Mouse (Mus musculus): ENCODE results near the gene Cop1.

DNA sequence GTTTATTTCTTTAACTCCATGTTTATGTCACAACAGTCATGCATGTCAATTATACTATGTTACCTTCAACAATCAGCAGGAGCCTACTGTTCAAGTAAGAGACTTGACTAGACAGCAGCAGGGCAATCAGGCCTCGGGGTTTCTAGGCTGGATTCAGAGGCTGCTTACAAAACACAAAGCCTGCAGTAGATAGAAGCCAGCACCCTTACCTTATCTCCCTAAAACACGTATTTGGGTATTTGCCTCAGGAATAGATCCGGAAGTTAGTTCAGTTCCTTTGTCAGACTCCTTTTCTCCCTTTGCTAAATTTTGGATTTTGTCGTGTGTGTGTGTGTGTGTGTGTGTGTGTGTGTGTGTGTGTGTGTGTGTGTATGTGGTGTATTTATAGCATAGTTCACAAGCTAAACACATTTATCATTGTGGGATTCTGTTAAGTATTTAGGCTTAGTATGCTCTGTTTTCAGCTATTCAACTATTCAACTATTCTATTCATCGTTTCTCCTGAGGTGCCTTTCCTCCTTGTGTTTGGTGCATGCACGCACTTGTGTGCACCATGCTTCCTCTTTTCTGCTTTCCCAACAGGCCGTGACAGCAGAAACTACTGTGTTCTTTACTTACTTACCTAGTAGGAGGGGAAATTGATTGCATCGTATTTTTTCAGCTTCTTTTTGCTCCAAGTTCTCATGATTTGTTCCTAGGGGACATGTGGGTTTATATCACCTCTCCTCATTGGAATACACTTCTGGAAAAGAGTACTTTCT is 6.9 kb upstream of the Cop1 start:
- TF ChIP-seq CTCF (IDR thresholded peaks at IDR 0.05; ENCODE audit: control insufficient read depth, insufficient read depth, low read length) = no peak
- no peak for TF ChIP-seq POLR2A (IDR thresholded peaks at IDR 0.05; ENCODE audit: borderline replicate concordance, control insufficient read depth, low read depth, low read length)
